ENCODE assay signal across 8 mouse cellular contexts in the genomic region with DNA sequence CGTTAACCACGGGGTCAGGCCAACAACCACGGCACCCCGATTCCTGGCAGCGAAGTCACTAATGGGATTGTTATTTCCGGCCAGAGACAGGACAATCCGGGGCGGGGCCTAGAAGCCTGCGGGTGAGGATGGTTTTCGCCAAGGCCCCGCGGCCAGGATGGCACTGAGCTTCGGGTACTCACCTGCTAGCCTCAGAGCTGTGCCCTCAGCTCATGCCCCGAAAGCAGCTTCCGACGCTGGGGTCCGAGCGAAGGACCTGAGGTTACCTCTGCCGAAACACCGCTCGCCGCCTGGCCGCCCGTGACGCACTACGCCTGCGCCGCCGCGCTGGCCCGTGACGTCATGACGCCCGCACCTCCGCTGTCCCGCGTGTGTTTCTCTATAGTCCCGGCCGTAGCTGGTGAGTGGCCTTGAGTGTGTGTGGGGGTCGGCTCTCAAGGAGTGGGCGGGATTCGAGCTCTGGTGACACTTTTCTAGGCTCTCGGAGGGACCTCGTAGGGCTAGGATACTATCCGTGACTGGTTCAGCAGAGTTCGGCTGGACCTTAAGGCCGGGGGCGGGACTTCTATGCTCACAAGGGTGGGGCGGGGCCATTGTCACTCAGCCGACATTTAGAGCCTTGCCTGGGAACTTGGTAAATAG. TPM values are rescaled to one million over a fixed set of nuclear protein-coding genes. Genes with fewer than 3 reads are reported as not detected.
DNase-seq lines count a peak whose midpoint lies in the region; ATAC-seq lines count a peak whose summit lies in the region.

A gene (plus strand): TSS at position 90 of the 642 bp plus-strand sequence.
A gene (minus strand): TSS at position 474 of the 642 bp plus-strand sequence.

- DNase-seq in T-cell, adult 2 months (ENCODE audit: low spot score): peak; percentile 89
- DNase-seq in cerebellum, postnatal 36 days: peak; percentile 91 to 94
- DNase-seq in frontal cortex, postnatal 36 days (ENCODE audit: low spot score in 2 of 2): peak; percentile 96
- peak; percentile 91 for DNase-seq in left cerebral cortex, adult 11 months (ENCODE audit: low spot score)
- DNase-seq in lung, postnatal 4 days: peak; percentile 94 to 95
- DNase-seq in retina, postnatal 7 days (ENCODE audit: low read depth, low spot score): peak; percentile 81
- DNase-seq in urinary bladder, adult 2 months (ENCODE audit: low spot score): peak; percentile 95

- under 1% methylated on average over 50 of the region's 50 CpGs for WGBS in hindbrain, embryonic 15.5 days

- H3K27me3 ChIP-seq in hindbrain, embryonic 15.5 days: no peaks in the 10 kb centered on the region

- H3K9ac ChIP-seq in hindbrain, embryonic 15.5 days: peak within 1 kb of the TSS; percentile 66

- H3K27ac ChIP-seq in hindbrain, embryonic 15.5 days (replicated peaks): peak within 1 kb of the TSS; percentile 84

- peak; percentile 98 for ATAC-seq in hindbrain, embryonic 15.5 days (ENCODE audit: low FRiP score, low read depth)

- peak within 1 kb of the TSS; percentile 76 for H3K4me2 ChIP-seq in hindbrain, embryonic 15.5 days

- H3K4me3 ChIP-seq in hindbrain, embryonic 15.5 days: peak within 1 kb of the TSS; percentile 71

- H3K36me3 ChIP-seq in hindbrain, embryonic 15.5 days: peaks cover 28% of the 10 kb centered on the region

- peaks cover 23% of the 10 kb centered on the region for H3K4me1 ChIP-seq in hindbrain, embryonic 15.5 days (replicated peaks)

- no peaks in the 10 kb centered on the region for H3K9me3 ChIP-seq in hindbrain, embryonic 15.5 days

RNA-seq across cellular contexts. Expression of the first gene that starts in this region (rescaled TPM):
- 21.2 and 23.1 TPM in 2 replicates for polyA plus RNA-seq in hindbrain, embryonic 15.5 days (2015; fragmentation: Nextera tagmentation; extraction: Ambion mirVana)
- 25.2 and 27.2 TPM in 2 replicates for polyA plus RNA-seq in urinary bladder, adult 2 months (2012; rRNA removed)

RNA-seq across cellular contexts. Expression of the second gene that starts in this region (rescaled TPM):
- polyA plus RNA-seq in hindbrain, embryonic 15.5 days (2015; fragmentation: Nextera tagmentation; extraction: Ambion mirVana): 114 and 117 TPM in 2 replicates
- polyA plus RNA-seq in urinary bladder, adult 2 months (2012; rRNA removed): 39.7 and 41.5 TPM in 2 replicates

Comparison
In these comparisons a context has a peak if more than half of its experiments do, and no peak if none do; other contexts are left out.
1. Peak in every context shown above with its lines: DNase-seq, ATAC-seq, H3K4me3 ChIP-seq and H3K27ac ChIP-seq.